Mouse (Mus musculus) kidney, embryonic 14.5 days (tissue): ENCODE measurements around the gene Lsm7. TPM values are rescaled to one million over a fixed set of nuclear protein-coding genes. Genes with fewer than 3 reads are reported as not detected.
A peak's percentile ranks its signal among the peaks of the same experiment; 100 is the strongest.

ENCODE experiments used
- ATAC-seq: fragments of 200-750 bp; cut with Nextera tagmentation; 2 replicates; pipeline ENCODE4 v1.8.0; 2017; ENCODE audit warnings: moderate number of reproducible peaks, mild to moderate bottlenecking, moderate TSS enrichment, moderate library complexity; ENCODE audit not compliant: low FRiP score, low TSS enrichment
- H3K27ac ChIP-seq: fragments of 300-500 bp; sonication (generic); 2 replicates; pipeline ENCODE4 v1.5.1; 2014; ENCODE audit warnings: low read depth, mild to moderate bottlenecking, low read length, moderate library complexity, mixed read lengths
- H3K27me3 ChIP-seq: fragments of 300-500 bp; sonication (generic); 2 replicates; pipeline ENCODE4 v1.6.1; 2014; ENCODE audit warnings: mild to moderate bottlenecking, low read length; ENCODE audit not compliant: control insufficient read depth, insufficient read depth
- H3K36me3 ChIP-seq: fragments of 300-500 bp; sonication (generic); 2 replicates; pipeline ENCODE4 v1.6.1; 2014; ENCODE audit warnings: low read length, mixed read lengths; ENCODE audit not compliant: control insufficient read depth, insufficient read depth
- H3K4me1 ChIP-seq: fragments of 300-500 bp; sonication (generic); 2 replicates; pipeline ENCODE4 v1.6.1; 2014; ENCODE audit warnings: low read length, mixed read lengths; ENCODE audit not compliant: control insufficient read depth, insufficient read depth
- H3K4me2 ChIP-seq: fragments of 300-500 bp; sonication (generic); replicated peaks from 2 replicates; pipeline ENCODE4 v1.6.1; 2014; ENCODE audit warnings: low read depth, mild to moderate bottlenecking, low read length
- H3K4me3 ChIP-seq: fragments of 300-500 bp; sonication (generic); 2 replicates; pipeline ENCODE4 v1.5.1; 2014; ENCODE audit warnings: mild to moderate bottlenecking, low read length
- H3K9ac ChIP-seq: fragments of 300-500 bp; sonication (generic); 2 replicates; pipeline ENCODE4 v1.6.1; 2014; ENCODE audit warnings: low read depth, mild to moderate bottlenecking, low read length, moderate library complexity
- H3K9me3 ChIP-seq: fragments of 300-500 bp; sonication (generic); 2 replicates; pipeline ENCODE4 v1.6.1; 2016; ENCODE audit warnings: low read length; ENCODE audit not compliant: control insufficient read depth
- WGBS: fragments of 180-500 bp; shearing (Covaris S2); extraction: QIAGEN DNeasy Blood & Tissue Kit; methylation state at CpG from one replicate; pipeline ENCODE4 v1.1.7; 2014; 5-methylcytosine and 5-hydroxymethylcytosine counted together
- polyA plus RNA-seq: library from polyadenylated mRNA; unstranded; fragments of >200 nt; fragmentation: Nextera tagmentation; extraction: Ambion mirVana; gene quantifications from 2 replicates; pipeline ENCODE4 v1.2.1, GENCODE M21; 2014

Lsm7 gene
- polyA plus RNA-seq, 1 experiment from 2014 or later: 365 TPM

DNA sequence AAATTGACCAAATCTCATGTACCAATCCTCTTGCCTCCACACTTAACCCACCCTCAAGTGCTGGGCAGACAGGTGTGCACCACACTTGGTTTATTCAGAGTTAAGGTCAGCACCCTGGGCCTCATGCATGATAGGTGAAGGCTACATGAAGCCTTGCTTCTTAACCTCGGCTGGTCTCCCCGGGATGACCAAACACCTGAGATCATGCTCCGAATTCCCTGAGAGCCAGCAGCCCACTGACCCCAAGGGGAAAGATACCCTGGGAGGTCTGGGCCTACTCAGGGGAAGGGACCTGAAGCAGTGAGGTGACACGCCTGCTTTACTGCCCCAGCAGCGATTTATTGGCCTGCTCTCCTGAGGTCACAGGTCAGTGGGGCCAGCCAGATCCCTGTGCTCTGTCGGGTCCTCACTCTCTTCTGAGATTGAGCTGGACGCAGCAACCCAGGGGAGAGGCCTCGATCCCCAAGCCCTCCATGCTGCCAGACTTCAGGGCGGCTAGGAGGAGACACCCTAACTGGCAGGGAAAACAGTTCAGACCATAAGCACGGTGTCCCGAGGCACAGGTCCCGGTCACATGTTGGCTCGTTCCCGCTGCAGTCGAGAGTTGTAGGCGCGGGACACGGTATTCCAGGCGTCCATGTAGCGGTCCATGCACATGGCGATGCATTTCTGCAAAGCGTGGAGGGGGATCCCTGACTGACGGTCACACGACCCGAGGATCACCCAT, 44.7 kb upstream of the Lsm7 start:
- ATAC-seq: no peak; the same call in 1 of the 2 replicates
- H3K27me3 ChIP-seq: no peaks in the 10 kb centered on the region
- H3K4me3 ChIP-seq: peak overlapping the region; percentile 83
- WGBS: 10% methylated on average over 25 of the region's 25 CpGs
- H3K4me2 ChIP-seq: peak overlapping the region; percentile 75
- H3K27ac ChIP-seq: no peak overlapping the region
- H3K9me3 ChIP-seq: no peaks in the 10 kb centered on the region
- H3K4me1 ChIP-seq: peaks cover 9% of the 10 kb centered on the region
- peak overlapping the region; percentile 79 for H3K9ac ChIP-seq
- peaks cover 42% of the 10 kb centered on the region for H3K36me3 ChIP-seq

DNA sequence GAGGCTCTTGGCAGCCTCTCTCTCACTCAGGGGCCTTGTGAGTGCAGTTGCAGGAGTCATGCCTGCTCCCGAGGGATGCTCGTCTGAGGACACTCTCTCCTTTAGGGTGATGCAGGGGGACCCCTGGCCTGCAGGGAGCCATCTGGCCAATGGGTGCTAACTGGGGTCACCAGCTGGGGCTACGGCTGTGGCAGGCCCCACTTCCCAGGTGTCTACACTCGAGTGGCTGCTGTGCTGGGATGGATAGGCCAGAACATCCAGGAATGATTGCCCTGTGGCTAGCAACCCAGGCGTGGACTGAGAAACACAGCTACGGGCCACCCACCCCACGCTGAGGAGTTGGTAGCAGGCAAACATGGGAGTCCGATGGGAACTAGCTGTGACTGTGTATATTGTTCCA, 44.1 kb upstream of the Lsm7 start:
- Histone ChIP-seq H3K4me2 (peak overlapping the region; percentile 75; the same call in 1 of the 2 replicates), H3K9me3 (no peaks in the 10 kb centered on the region), H3K27ac (no peak overlapping the region), H3K4me3 (no peak overlapping the region; the same call in 1 of the 2 replicates), H3K36me3 (peaks cover 35% of the 10 kb centered on the region), H3K27me3 (no peaks in the 10 kb centered on the region), H3K4me1 (peaks cover 9% of the 10 kb centered on the region), H3K9ac (0 out of 2 replicates have a peak overlapping the region, but pooled peaks have one; percentile 79)
- 82% methylated on average over 8 of the region's 8 CpGs for WGBS
- no peak for ATAC-seq

GRCm38 (mm10) chr10:80897861-80898510, 43.0 kb upstream of the Lsm7 start:
- no peak overlapping the region for H3K27ac ChIP-seq
- H3K4me2 ChIP-seq: 0 out of 2 replicates have a peak overlapping the region, but pooled peaks have one; percentile 4
- peaks cover 24% of the 10 kb centered on the region for H3K36me3 ChIP-seq
- 38% methylated on average over 41 of the region's 41 CpGs for WGBS
- H3K9me3 ChIP-seq: no peaks in the 10 kb centered on the region
- H3K9ac ChIP-seq: 0 out of 2 replicates have a peak overlapping the region, but pooled peaks have one; percentile 31
- no peak for ATAC-seq
- no peaks in the 10 kb centered on the region for H3K27me3 ChIP-seq
- H3K4me1 ChIP-seq: peaks cover 9% of the 10 kb centered on the region
- H3K4me3 ChIP-seq: no peak overlapping the region

DNA sequence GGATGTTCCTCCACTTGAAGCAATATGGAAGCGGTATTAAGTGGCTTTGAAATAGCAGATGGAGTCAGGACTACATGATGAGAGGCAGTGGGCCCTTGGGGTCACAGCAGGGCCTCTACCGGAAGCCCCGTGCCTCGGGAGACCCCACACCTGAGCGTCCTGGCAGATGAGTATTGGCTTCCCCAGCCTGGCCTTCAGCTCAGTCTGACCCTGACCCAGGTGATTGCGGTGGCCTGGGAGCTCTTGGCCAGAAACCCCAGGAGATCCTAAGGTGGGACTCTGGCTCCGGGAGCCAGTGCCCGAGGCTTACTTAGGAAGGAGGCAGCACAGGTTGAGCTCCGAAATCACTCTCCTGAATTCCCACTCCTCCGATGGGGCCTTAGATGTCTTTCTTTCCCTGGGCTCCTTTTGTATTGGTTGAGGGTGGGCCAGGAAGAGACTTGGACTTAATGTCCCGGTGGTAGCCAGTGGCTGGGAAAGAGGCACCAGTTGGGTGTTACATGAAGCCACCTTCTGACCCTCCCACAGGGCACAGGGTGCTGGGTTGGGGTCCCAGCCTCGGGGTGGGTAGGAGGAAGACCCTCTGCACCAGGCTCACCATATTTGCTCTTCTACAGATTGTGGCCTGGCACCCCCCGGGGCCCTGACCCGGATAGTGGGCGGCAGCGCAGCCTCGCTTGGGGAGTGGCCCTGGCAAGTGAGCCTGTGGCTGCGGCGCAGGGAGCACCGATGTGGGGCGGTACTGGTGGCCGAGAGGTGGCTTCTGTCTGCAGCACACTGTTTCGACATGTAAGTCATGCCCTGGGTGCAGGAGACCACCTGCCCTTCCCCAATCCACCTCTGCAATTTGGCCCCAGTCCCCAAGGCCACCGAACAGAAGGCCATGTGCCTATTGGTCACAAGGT, 41.8 kb upstream of the Lsm7 start:
- Histone ChIP-seq H3K36me3 (peaks cover 14% of the 10 kb centered on the region), H3K4me2 (no peak overlapping the region), H3K9ac (no peak overlapping the region), H3K9me3 (0 out of 2 replicates have a peak, but pooled peaks cover 2% of the 10 kb centered on the region), H3K4me3 (no peak overlapping the region), H3K27me3 (no peaks in the 10 kb centered on the region), H3K27ac (no peak overlapping the region), H3K4me1 (peaks cover 9% of the 10 kb centered on the region)
- ATAC-seq: no peak
- WGBS: 72% methylated on average over 24 of the region's 24 CpGs

DNA sequence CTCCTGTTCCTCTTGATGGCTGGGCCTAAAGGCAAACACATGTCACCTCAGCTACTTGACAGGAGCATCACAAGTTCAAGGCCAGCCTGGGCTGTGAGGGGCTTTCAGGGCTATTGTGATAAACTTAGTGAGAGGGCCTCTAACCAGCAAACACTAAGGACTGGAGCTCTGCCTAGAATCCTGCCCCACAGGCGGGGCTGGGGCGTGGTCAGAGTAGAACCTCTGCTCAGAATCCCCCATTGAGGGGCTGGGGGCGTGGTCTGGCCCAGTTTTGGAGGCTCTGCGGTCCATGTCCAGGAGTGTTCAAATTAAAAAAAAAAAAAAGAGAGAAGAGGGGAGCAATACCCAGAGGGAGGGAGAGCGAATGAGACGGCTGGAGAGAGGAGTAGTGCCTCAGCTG, 40.7 kb upstream of the Lsm7 start:
- no peak for ATAC-seq
- Histone ChIP-seq H3K27ac (no peak overlapping the region), H3K9me3 (0 out of 2 replicates have a peak, but pooled peaks cover 2% of the 10 kb centered on the region), H3K36me3 (peaks cover 12% of the 10 kb centered on the region), H3K27me3 (no peaks in the 10 kb centered on the region), H3K9ac (no peak overlapping the region), H3K4me1 (peaks cover 9% of the 10 kb centered on the region), H3K4me2 (no peak overlapping the region), H3K4me3 (no peak overlapping the region)
- 82% methylated on average over 6 of the region's 6 CpGs for WGBS

DNA sequence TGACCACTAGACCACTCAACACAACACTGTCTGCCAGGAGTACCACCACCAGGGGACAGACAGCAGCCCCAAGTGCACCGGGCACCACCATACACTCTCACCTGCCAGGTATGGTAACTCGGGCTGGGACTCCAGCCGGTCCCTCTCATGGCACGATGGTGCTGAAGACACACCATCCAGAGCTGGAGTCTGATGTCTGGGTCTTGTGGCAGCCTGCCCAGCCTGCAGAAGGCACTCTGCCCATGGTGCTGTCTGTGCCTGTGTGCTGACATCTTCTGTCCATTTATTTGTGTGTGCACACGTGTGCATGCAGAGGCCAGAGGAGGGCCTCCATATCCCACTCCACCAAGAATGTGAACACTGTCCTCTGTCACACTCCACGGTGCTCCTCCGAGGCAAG, 40.1 kb upstream of the Lsm7 start:
- Histone ChIP-seq H3K9ac (no peak overlapping the region), H3K27ac (no peak overlapping the region), H3K27me3 (no peaks in the 10 kb centered on the region), H3K36me3 (peaks cover 12% of the 10 kb centered on the region), H3K9me3 (0 out of 2 replicates have a peak, but pooled peaks cover 2% of the 10 kb centered on the region), H3K4me3 (no peak overlapping the region), H3K4me1 (peaks cover 9% of the 10 kb centered on the region), H3K4me2 (no peak overlapping the region)
- no peak for ATAC-seq
- 86% methylated on average over 7 of the region's 7 CpGs for WGBS

DNA sequence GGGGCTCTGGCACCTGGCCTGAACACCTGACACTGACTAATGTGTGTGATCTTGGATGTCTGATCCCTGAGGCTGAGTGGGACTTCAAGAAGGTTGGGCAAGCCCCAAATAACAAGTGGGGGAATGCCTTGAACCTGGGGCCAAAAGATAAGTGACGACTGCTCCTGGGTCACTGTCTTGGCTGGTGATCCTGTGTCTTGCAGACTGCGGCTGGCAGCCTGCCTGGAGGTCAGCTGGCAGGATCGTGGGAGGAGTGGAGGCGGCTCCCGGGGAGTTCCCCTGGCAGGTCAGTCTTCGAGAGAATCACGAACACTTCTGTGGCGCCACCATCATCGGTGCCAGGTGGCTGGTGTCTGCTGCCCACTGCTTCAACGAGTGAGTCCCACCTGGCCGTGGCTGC, 32.2 kb upstream of the Lsm7 start:
- 58% methylated on average over 11 of the region's 11 CpGs for WGBS
- ATAC-seq: no peak
- Histone ChIP-seq H3K27ac (no peak overlapping the region), H3K4me3 (no peak overlapping the region), H3K36me3 (no peaks in the 10 kb centered on the region), H3K4me2 (no peak overlapping the region), H3K4me1 (no peaks in the 10 kb centered on the region), H3K9ac (no peak overlapping the region), H3K9me3 (no peaks in the 10 kb centered on the region), H3K27me3 (peaks cover 7% of the 10 kb centered on the region; the same call in 1 of the 2 replicates)

DNA sequence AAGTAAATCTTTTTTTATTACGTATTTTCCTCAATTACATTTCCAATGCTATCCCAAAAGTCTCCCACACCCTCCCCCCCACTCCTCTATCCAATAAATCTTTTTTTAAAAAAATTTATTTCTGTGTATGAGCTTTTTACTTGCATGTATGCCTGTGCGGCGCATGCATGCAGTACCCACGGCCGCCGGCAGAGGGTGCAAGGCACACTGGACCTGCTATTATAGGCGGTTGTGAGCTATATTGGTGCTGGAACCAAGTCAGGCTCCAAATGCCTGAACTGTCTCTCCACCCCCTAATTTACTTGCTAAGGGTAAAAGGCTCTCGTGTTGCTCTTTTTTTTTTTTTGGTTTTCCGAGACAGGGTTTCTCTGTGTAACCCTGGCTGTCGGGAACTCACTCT, 26.3 kb upstream of the Lsm7 start:
- Histone ChIP-seq H3K9me3 (no peaks in the 10 kb centered on the region), H3K4me3 (no peak overlapping the region), H3K4me2 (no peak overlapping the region), H3K4me1 (no peaks in the 10 kb centered on the region), H3K27ac (no peak overlapping the region), H3K27me3 (no peaks in the 10 kb centered on the region), H3K36me3 (no peaks in the 10 kb centered on the region), H3K9ac (no peak overlapping the region)
- 27% methylated on average over 10 of the region's 10 CpGs for WGBS
- no peak for ATAC-seq
